Comparison of ENCODE assay signal across 8 mouse cellular contexts in the genomic region with DNA sequence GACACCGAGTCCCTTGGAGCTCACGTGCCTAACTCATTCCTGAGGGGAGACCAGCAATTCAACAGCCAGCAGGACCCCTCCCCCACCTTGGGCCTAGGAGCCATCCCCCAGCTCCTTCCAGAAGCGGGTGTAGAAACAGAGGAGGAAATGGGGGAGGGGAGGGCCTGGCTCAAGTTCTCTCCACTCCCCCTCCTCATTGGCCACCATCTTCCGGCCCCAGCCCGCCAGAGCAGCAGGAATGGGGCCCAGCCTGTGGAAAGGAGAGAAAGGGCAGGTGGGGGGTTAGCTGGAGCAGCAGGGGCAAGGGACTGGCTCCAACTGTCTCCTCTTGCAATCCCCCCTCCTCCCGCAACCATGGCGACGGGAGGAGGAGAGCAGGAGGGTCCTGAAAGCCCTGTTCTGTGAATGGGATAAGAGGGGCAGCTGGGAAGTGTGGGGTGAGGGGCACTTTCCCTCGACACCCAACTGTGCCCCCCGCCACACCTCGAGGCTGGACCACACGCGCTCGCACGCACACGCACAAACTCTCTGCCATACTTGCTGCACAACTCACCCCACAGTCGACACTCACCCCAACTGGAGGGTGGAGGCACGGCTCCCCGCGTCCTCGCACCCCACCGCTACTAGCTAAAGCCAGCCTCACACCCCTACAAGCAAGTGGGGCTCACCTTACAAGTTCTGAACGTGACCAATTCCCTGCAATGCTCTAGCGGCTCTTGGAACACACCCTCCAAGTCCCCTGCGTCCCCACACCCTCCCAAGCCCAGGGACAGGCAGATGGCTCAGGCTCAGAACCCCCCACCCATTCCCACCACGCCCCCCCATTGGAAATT. TPM values are rescaled to one million over a fixed set of nuclear protein-coding genes. Genes with fewer than 3 reads are reported as not detected.
DNase-seq lines count a peak whose midpoint lies in the region; ATAC-seq lines count a peak whose summit lies in the region.

No protein-coding gene starts in this region.

- ATAC-seq in heart, embryonic 13.5 days (ENCODE audit: extremely low read depth, insufficient number of reproducible peaks, low FRiP score, low TSS enrichment) = peak; percentile 49
- ATAC-seq in limb, embryonic 11.5 days (ENCODE audit: insufficient number of reproducible peaks, low FRiP score, low TSS enrichment, low read depth) = peak; percentile 91
- peak; percentile 86 for ATAC-seq in midbrain, embryonic 11.5 days (ENCODE audit: low FRiP score)

- peak overlapping the region; percentile 86 for H3K4me2 ChIP-seq in heart, embryonic 13.5 days
- H3K4me2 ChIP-seq in limb, embryonic 11.5 days (ENCODE audit: low read depth, severe bottlenecking) = peak overlapping the region; percentile 86
- peak overlapping the region; percentile 72 for H3K4me2 ChIP-seq in midbrain, embryonic 11.5 days

- DNase-seq in spleen, postnatal 4 days (ENCODE audit: low spot score in 2 of 2) = peak; percentile 26 to 70
- no peak for DNase-seq in spleen, adult 12 weeks (ENCODE audit: low spot score)
- DNase-seq in cerebellum, postnatal 36 days = peak; percentile 12 to 19
- DNase-seq in limb, embryonic 11.5 days (ENCODE audit: low spot score) = peak; percentile 95
- DNase-seq in midbrain, embryonic 11.5 days (ENCODE audit: low spot score, missing footprints) = peak; percentile 98
- no peak for DNase-seq in gastrocnemius, postnatal 25 days
- DNase-seq in left cerebral cortex, adult 9 months (ENCODE audit: low spot score in 2 of 2) = no peak

- peak overlapping the region; percentile 100 for H3K9ac ChIP-seq in heart, embryonic 13.5 days
- H3K9ac ChIP-seq in limb, embryonic 11.5 days (ENCODE audit: low read length) = peak overlapping the region; percentile 98
- peak overlapping the region; percentile 98 for H3K9ac ChIP-seq in midbrain, embryonic 11.5 days (ENCODE audit: low read length)

- peak overlapping the region; percentile 91 for H3K4me3 ChIP-seq in heart, embryonic 13.5 days
- H3K4me3 ChIP-seq in limb, embryonic 11.5 days (ENCODE audit: low read depth, low read length) = peak overlapping the region; percentile 88
- peak overlapping the region; percentile 78 for H3K4me3 ChIP-seq in midbrain, embryonic 11.5 days (ENCODE audit: low read depth, low read length)

- WGBS in heart, embryonic 13.5 days = under 1% methylated on average over 26 of the region's 26 CpGs
- WGBS in limb, embryonic 11.5 days = under 1% methylated on average over 25 of the region's 26 CpGs
- WGBS in midbrain, embryonic 11.5 days = under 1% methylated on average over 24 of the region's 26 CpGs

- H3K4me1 ChIP-seq in heart, embryonic 13.5 days = peaks cover 57% of the 10 kb centered on the region
- peaks cover 34% of the 10 kb centered on the region for H3K4me1 ChIP-seq in limb, embryonic 11.5 days (ENCODE audit: control insufficient read depth, insufficient read depth, low read length)
- H3K4me1 ChIP-seq in midbrain, embryonic 11.5 days (ENCODE audit: control insufficient read depth, insufficient read depth, low read length) = peaks cover 41% of the 10 kb centered on the region

- H3K36me3 ChIP-seq in heart, embryonic 13.5 days = peaks cover 20% of the 10 kb centered on the region
- H3K36me3 ChIP-seq in limb, embryonic 11.5 days (ENCODE audit: control insufficient read depth, insufficient read depth, low read length) = no peaks in the 10 kb centered on the region; the same call in 1 of the 2 replicates
- H3K36me3 ChIP-seq in midbrain, embryonic 11.5 days (ENCODE audit: control insufficient read depth, insufficient read depth, low read length) = no peaks in the 10 kb centered on the region

- H3K27ac ChIP-seq in heart, embryonic 13.5 days (replicated peaks) = peak overlapping the region; percentile 100
- peak overlapping the region; percentile 98 for H3K27ac ChIP-seq in limb, embryonic 11.5 days (replicated peaks; ENCODE audit: low read depth, low read length)
- peak overlapping the region; percentile 99 for H3K27ac ChIP-seq in midbrain, embryonic 11.5 days (ENCODE audit: low read depth, low read length)

- no peaks in the 10 kb centered on the region for H3K27me3 ChIP-seq in heart, embryonic 13.5 days (replicated peaks)
- no peaks in the 10 kb centered on the region for H3K27me3 ChIP-seq in limb, embryonic 11.5 days (ENCODE audit: control insufficient read depth, insufficient read depth, low read length)
- no peaks in the 10 kb centered on the region for H3K27me3 ChIP-seq in midbrain, embryonic 11.5 days (ENCODE audit: control insufficient read depth, insufficient read depth, low read length)

- no peaks in the 10 kb centered on the region for H3K9me3 ChIP-seq in heart, embryonic 13.5 days
- H3K9me3 ChIP-seq in limb, embryonic 11.5 days (ENCODE audit: control insufficient read depth, low read length) = no peaks in the 10 kb centered on the region
- no peaks in the 10 kb centered on the region for H3K9me3 ChIP-seq in midbrain, embryonic 11.5 days (ENCODE audit: control insufficient read depth, low read length)

RNA-seq across cellular contexts. Expression of a gene that starts 0.8 kb away (rescaled TPM):
- polyA plus RNA-seq in heart, embryonic 13.5 days (2015; fragmentation: Nextera tagmentation; extraction: Ambion mirVana) = 5.7 and 6.5 TPM in 2 replicates
- polyA plus RNA-seq in limb, embryonic 11.5 days (2014; fragmentation: Nextera tagmentation; extraction: Ambion mirVana) = 4.6 and 6.1 TPM in 2 replicates
- 4.5 and 6.5 TPM in 2 replicates for polyA plus RNA-seq in midbrain, embryonic 11.5 days (2014; fragmentation: Nextera tagmentation; extraction: Ambion mirVana)
- total RNA-seq in gastrocnemius, postnatal 25 days (2021) = under 1 TPM; 0.54 to 0.95 TPM

RNA-seq across cellular contexts. Expression of a gene that starts 8.8 kb away (rescaled TPM):
- 7.3 and 8.4 TPM in 2 replicates for polyA plus RNA-seq in heart, embryonic 13.5 days (2015; fragmentation: Nextera tagmentation; extraction: Ambion mirVana)
- polyA plus RNA-seq in limb, embryonic 11.5 days (2014; fragmentation: Nextera tagmentation; extraction: Ambion mirVana) = 7.4 and 9.9 TPM in 2 replicates
- 13.6 and 14.2 TPM in 2 replicates for polyA plus RNA-seq in midbrain, embryonic 11.5 days (2014; fragmentation: Nextera tagmentation; extraction: Ambion mirVana)
- under 1 TPM; 0.49 to 0.51 TPM for total RNA-seq in gastrocnemius, postnatal 25 days (2021)

RNA-seq across cellular contexts. Expression of a gene that starts 15.5 kb away (rescaled TPM):
- 16.4 and 18.5 TPM in 2 replicates for polyA plus RNA-seq in heart, embryonic 13.5 days (2015; fragmentation: Nextera tagmentation; extraction: Ambion mirVana)
- 57.3 and 57.6 TPM in 2 replicates for polyA plus RNA-seq in limb, embryonic 11.5 days (2014; fragmentation: Nextera tagmentation; extraction: Ambion mirVana)
- polyA plus RNA-seq in midbrain, embryonic 11.5 days (2014; fragmentation: Nextera tagmentation; extraction: Ambion mirVana) = 54.4 and 57.0 TPM in 2 replicates
- 1 to 10 TPM; 3.2 to 3.5 TPM for total RNA-seq in gastrocnemius, postnatal 25 days (2021)

RNA-seq across cellular contexts. Expression of a gene that starts 27.7 kb away (rescaled TPM):
- 20.8 and 21.9 TPM in 2 replicates for polyA plus RNA-seq in heart, embryonic 13.5 days (2015; fragmentation: Nextera tagmentation; extraction: Ambion mirVana)
- 31.1 and 32.6 TPM in 2 replicates for polyA plus RNA-seq in limb, embryonic 11.5 days (2014; fragmentation: Nextera tagmentation; extraction: Ambion mirVana)
- 22.4 and 23.9 TPM in 2 replicates for polyA plus RNA-seq in midbrain, embryonic 11.5 days (2014; fragmentation: Nextera tagmentation; extraction: Ambion mirVana)
- 10 to 100 TPM; 56.6 TPM for total RNA-seq in gastrocnemius, postnatal 25 days (2021)

RNA-seq across cellular contexts. Expression of a gene that starts 32.6 kb away (rescaled TPM):
- 38.8 and 40.2 TPM in 2 replicates for polyA plus RNA-seq in heart, embryonic 13.5 days (2015; fragmentation: Nextera tagmentation; extraction: Ambion mirVana)
- 12.4 and 13.3 TPM in 2 replicates for polyA plus RNA-seq in limb, embryonic 11.5 days (2014; fragmentation: Nextera tagmentation; extraction: Ambion mirVana)
- 37.0 and 39.2 TPM in 2 replicates for polyA plus RNA-seq in midbrain, embryonic 11.5 days (2014; fragmentation: Nextera tagmentation; extraction: Ambion mirVana)
- total RNA-seq in gastrocnemius, postnatal 25 days (2021) = 10 to 100 TPM; 46.7 to 59.3 TPM

Comparison
In these comparisons a context has a peak if more than half of its experiments do, and no peak if none do; other contexts are left out.
1. DNase-seq: peak in spleen, postnatal 4 days (2 of 2), cerebellum, postnatal 36 days (2 of 2), limb, embryonic 11.5 days (single experiment) and midbrain, embryonic 11.5 days (single experiment); none in spleen, adult 12 weeks (single experiment), gastrocnemius, postnatal 25 days (single experiment) and left cerebral cortex, adult 9 months (0 of 2).
2. Peak in every context shown above with its lines, with median percentiles within 50 percentile points of each other: ATAC-seq, H3K27ac ChIP-seq, H3K4me2 ChIP-seq, H3K4me3 ChIP-seq and H3K9ac ChIP-seq.